Mouse (Mus musculus) lung, postnatal 4 days (tissue): ENCODE data around the gene Gm17657.

Experiments
- DNase-seq, 2 experiments: peaks; one replicate each; pipeline ENCODE4 v3.0.0; 2021

Gene Gm17657

DNA sequence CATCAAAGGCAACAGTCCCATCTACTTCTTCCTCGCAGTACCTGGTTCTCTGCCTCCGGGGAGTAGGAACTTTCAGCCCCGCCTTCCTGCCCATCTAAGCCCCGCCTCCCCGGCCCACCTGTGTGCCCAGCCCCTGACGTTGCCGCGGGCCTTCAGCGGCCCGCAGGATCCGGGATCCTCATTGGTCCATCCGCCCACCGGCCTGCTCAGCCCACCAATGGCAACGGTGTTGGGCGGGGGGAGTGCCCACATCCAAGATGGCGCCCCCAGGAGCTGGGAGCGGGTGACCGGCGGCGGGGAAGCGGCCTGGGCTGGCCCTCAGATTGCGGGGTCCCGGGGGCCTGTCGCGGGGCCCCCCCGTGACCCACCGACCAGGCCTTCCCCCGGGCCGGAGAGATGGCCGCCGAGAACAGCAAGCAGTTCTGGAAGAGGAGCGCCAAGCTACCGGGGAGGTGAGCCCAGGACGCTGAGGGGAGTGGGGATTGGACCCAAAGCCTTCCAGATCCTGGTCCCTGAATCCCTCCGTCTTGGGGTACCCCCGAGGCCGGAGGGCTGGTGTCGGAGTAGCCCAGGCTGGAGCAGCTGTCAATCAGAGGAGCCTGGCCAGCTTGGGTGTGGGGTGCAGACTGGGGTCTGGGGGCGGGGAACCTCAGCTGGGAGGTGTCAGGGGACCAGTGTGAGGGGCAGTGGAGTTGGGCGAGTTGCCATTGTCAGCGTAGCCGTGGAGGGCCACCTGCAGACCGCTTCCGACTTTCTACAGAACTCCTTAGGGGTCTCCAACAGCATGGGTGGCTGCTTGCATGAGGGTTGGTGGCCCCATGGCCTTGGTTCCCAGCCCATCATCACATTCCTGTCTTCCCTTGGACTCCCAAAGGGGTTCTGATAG is at the start of gene Gm17657, which contains the start of gene Tbc1d22b:
Gm17657 (minus strand) TSS at position 96 of the 886 bp plus-strand sequence.
Tbc1d22b (plus strand) TSS at position 243 of the 886 bp plus-strand sequence.
- peak; percentile 95 to 96 for DNase-seq

GRCm38 (mm10) chr17:29599051-29599450 is 49.6 kb upstream of the Gm17657 start:
- no peak for DNase-seq

DNA sequence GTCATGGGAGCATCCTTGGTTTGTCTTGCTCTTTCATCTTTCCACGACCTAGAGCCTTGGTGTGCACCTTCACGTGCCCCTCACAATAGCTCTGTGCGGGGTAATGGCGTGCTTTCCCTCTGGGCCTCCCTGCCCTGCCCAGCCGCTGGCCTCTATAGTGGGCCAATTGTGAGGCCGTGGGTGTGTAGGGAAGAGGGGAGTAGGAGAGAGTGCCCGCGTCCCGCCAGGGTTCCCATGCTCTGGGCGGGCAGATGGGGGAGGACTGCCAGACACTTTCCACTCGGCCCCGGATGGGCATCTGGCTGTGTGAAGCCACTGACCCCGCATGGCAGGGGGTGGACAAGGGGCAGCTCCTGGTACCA is 47.3 kb upstream of the Gm17657 start:
- no peak for DNase-seq

DNA sequence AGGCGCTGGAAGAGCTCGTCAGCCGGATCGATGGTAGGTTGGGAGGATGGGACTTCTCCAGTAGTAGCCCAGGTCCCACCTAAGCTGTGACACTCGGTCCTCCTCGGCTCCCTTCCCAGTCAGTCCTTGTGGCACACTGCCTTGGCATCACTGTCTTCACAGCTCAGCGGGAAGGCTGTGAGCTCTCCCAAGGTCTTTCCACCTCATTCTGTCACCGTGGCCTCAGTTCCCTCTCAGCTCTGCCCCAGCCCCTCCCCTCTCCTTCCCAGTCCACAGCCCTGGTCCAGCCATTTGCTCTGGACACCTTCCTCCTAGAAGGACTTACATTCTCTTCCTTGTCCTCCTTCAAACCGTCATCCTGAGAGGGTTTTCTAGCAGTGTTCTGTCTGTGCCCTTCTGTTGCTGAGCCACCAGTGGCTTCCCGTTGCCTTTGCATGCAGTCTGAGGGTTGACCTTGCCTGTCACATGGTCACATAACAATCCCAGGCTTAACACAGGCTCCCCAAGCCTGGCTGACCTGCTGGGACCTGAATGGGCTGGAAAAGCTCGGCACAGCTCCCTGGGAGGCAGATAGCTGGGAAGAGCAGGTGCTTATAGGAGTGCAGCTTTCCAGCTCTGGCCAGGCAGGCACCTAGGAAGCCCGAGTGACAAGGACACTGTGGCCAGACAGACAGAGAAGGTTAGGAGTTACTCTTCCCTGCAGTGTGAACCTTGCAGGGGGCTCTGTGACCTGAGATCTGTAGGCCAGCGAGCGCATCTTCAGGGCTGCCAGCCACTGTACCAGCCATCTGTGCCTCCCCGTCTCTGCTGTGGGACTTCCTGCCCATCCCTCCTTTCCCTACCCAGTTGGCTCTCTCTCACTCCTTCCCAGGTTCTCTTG is 46.7 kb upstream of the Gm17657 start:
- no peak for DNase-seq

DNA sequence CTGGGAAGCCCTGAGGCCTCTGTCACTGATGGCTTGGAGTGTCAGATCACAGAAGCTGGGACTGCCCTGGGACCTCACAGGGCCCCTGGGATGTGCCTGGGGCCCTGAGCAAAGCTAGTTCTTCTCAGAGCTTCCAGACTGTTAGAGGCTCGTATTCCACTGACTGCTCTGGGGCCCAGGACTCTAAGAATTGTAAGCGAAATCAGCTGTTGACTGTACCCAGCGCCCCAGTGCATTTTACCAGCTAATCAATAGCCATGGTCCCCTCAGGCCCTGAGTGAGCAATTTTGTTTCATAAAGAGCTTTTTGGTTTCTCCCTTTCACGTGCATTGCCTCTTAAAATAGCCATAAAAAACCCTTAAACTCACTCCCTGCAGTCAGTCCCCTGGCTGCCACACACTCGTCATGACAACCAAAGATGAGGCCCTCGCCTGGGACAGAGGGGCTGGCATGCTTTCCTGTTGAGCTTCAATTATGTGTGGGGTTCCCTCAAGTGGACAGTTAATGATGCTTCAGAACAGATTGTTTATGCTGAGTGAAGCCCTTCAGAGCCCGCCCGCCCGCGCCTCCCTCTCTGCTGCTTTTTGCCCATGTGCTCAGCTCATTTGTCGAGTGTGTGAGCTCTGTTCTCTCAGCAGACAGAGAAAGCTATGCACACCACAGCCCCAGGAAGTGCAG is 39.9 kb upstream of the Gm17657 start:
- peak; percentile 46 to 74 for DNase-seq

GRCm38 (mm10) chr17:29586921-29587320 is 37.5 kb upstream of the Gm17657 start:
- DNase-seq: no peak

GRCm38 (mm10) chr17:29585446-29585845 is 36.0 kb upstream of the Gm17657 start:
- DNase-seq: no peak

- no peak for DNase-seq
Observed at GRCm38 (mm10) chr17:29584737-29585136, 35.3 kb upstream of the Gm17657 start.

DNA sequence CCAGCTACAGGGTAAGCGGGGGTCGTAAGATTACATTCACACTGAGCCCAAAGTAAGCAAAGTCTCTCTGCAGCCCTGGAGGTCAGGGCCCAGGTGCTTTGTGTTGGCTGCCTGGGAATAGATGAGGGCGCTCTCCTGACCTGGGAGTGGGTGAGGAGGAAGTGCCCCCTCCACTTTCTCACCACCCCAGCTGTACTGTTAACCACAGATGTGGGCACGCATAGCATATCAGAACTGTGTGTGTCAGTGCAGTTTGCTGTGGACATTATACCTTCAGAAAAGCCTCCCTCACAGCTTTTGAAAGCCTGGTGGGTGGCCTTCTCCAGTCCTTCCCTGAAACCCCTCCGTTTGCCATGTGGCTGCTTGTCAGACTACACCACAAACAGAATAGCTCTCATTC is 34.9 kb upstream of the Gm17657 start:
- DNase-seq: no peak

- no peak for DNase-seq
Observed at GRCm38 (mm10) chr17:29583569-29583968, 34.1 kb upstream of the Gm17657 start.

GRCm38 (mm10) chr17:29579579-29580126 is 30.2 kb upstream of the Gm17657 start:
- no peak for DNase-seq

DNA sequence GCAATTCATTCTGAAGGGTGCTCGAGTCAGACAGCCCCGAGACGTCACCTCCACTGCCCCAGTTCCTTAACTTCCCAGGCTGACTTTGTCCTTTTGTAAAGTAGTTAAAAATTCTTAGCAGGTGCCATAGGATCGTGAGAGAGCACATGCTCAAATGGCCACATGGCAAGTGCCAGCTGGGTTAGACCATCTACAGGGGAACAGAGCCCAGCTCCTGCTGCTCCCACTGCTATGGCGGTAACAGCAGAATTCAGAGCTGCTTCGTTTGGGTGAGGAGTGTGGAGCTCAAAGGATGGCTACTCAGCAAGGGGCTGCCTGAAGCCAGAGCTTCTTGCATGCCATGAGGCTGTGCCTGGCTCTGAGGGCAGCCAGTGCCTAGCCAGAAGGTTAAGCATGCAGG is 20.4 kb upstream of the Gm17657 start:
- DNase-seq: no peak

DNA sequence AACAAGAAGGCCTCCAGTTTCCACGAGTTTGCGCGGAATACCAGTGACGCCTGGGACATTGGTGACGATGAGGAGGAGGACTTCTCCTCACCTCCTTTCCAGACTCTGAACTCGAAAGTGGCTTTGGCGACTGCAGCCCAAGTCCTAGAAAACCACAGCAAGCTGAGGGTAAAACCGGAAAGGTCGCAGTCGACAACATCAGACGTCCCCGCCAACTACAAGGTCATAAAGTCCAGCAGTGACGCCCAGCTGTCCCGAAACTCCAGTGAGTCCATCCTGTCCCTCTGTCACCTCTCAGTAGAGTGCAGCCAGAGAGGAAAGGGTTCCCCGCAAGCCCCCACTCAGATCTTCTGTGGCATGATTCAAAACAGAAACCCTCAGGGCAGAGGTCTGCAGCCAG is 19.0 kb upstream of the Gm17657 start:
- no peak for DNase-seq

- DNase-seq: no peak
Observed at GRCm38 (mm10) chr17:29565521-29565920, 16.1 kb upstream of the Gm17657 start.

DNA sequence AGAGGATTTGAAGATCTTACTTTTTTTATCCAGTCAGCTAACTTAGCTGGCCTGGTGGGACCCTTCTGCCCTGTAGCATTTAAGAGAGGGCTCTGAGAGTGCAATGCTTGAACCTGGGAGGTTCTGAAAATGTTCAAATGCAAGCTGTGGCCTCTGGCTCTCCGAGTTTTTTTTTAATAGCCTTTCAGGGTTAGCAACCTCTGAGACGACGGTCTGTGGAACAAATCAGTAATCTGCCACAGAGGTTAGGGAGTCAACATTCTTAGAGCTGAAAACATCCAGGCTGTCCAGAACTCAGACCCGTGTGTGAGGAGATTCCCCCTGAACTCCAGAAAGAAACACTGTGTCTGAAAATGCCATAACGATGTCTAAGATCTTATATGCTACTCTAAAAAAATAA is 9.0 kb upstream of the Gm17657 start:
- DNase-seq: no peak

GRCm38 (mm10) chr17:29556893-29557292 is 7.5 kb upstream of the Gm17657 start:
- no peak for DNase-seq

GRCm38 (mm10) chr17:29556456-29556855 is 7.0 kb upstream of the Gm17657 start:
- no peak for DNase-seq

GRCm38 (mm10) chr17:29554176-29554575 is 4.7 kb upstream of the Gm17657 start:
- DNase-seq: no peak

DNA sequence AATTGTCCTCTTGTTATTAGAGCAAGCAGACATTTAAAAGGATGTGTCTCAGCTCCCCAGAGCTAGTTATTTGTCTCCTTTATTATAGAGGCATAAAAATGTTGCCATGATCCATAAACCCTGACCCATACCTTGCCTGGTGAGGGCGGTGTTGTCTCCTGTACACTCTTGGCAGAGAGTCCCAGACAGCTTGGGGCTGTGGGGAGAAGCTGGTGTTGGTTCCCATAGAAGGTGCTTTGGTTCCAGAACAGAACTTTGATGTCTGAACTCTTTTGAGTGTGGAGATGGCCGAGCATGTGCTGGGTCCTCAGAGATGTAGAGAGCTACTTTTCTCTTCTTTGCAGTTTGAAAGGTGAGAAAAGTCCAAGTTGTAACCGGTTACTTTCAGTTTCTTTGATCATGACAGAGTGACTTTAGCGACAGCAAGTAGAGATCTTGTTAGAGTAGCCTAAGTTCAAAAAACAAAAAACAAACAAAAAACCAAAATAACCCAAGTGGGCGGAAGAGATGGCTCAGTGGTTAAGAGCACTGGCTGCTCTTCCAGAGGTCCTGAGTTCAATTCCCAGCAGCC is 2.8 kb upstream of the Gm17657 start, which contains the start of gene Tmem217:
Tmem217 (minus strand) TSS at position 224 of the 571 bp plus-strand sequence.
- no peak for DNase-seq

DNA sequence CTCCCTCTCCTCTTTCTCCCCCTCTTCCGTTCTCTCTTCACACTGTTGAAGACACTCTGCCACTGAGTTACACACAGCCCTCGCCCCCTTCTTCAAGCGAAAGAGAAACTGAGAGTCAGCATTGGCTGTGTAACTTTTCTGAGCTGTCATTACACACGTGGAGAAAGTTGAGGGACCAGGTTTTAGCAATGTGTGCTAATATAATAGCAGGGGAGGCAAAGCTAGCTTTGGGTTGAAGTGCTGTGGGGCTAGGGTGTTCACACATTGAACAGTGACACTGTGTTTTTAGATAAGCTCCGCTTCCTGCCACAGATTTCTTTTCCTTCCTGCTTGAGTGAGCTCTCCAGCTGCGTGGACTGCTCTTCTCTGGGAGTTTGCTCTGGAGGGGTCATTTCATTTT is 1.6 kb upstream of the Gm17657 start:
- no peak for DNase-seq

DNA sequence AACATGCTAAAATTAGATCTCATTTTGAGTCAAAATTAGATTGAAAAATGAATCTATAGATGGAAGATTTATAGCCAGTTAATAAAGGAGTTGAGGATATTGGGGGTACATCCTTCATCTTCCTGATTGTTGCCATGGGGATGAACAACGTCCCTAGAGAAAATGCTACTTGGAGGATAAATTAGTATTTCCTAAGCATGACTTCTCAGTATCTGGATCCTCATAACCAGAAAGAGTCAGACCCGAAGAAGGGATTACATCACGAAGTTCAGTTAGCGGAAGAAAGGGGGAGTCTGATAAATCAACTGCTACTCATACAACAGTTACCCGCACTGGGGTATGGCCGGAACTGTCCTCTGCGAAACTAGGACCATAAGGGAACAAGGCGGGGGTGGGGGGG is 444 bp downstream of the Gm17657 start:
- no peak for DNase-seq

DNA sequence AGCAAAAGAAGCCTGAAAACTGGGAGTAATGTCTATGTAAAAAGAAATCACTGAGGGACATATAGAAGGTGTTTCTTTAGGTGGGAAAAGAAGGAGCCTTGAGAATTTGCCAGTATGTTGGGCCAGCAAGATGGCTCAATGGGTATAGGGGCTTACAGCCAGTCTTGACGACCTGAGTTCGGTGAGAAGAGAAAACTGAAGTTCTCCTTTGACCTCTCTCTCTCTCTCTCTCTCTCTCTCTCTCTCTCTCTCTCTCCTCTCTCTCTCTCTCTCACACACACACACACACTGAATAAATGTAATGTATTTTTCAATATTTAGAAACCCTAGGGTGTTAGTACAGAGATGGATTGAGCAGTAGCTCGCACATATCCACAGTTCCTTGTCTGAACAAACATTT is 944 bp downstream of the Gm17657 start:
- no peak for DNase-seq
